Mouse (Mus musculus): ENCODE measurements around the gene Arntl2. TPM values are rescaled to one million over a fixed set of nuclear protein-coding genes. Genes with fewer than 3 reads are reported as not detected.
A peak's percentile ranks its signal among the peaks of the same experiment; 100 is the strongest.

The Arntl2 gene
- total RNA-seq, 2 experiments from 2014 or later = 5.8 to 8.3 TPM

GRCm38 (mm10) chr6:146776610-146777389 lies 19.1 kb upstream of the Arntl2 start:
- intact Hi-C loops (cut with DNase I) = no loop called here
- no peak for DNase-seq (ENCODE audit: low spot score in 2 of 2)

- intact Hi-C loops (cut with DNase I) = no loop called here
- no peak for DNase-seq (ENCODE audit: low spot score in 2 of 2)
Measured at GRCm38 (mm10) chr6:146778055-146778454, 17.8 kb upstream of the Arntl2 start.

GRCm38 (mm10) chr6:146781566-146781965 lies 14.3 kb upstream of the Arntl2 start:
- DNase-seq (ENCODE audit: low spot score in 2 of 2) = no peak

GRCm38 (mm10) chr6:146793527-146793926 lies 2.3 kb upstream of the Arntl2 start:
- intact Hi-C loops (cut with DNase I) = no loop called here
- no peak for DNase-seq (ENCODE audit: low spot score in 2 of 2)

More at GRCm38 (mm10) chr6:146781566-146781965, 14.3 kb upstream of the Arntl2 start:
- intact Hi-C loops (cut with DNase I) = no loop called here

GRCm38 (mm10) chr6:146795166-146795923 lies 510 bp upstream of the Arntl2 start:
- peak in 1 of 2 experiments; percentile 8 for DNase-seq (ENCODE audit: low spot score in 2 of 2)
- intact Hi-C loops (cut with DNase I) = no loop called here

- intact Hi-C loops (cut with DNase I) = no loop called here
- peak in 1 of 2 experiments; percentile 24 for DNase-seq (ENCODE audit: low spot score in 2 of 2)
Measured at GRCm38 (mm10) chr6:146797446-146797845, 1.6 kb downstream of the Arntl2 start.

GRCm38 (mm10) chr6:146809991-146810390 lies 14.1 kb downstream of the Arntl2 start:
- intact Hi-C loops (cut with DNase I) = no loop called here
- no peak for DNase-seq (ENCODE audit: low spot score in 2 of 2)

GRCm38 (mm10) chr6:146813007-146813406 lies 17.2 kb downstream of the Arntl2 start:
- intact Hi-C loops (cut with DNase I) = no loop called here
- DNase-seq (ENCODE audit: low spot score in 2 of 2) = no peak

GRCm38 (mm10) chr6:146820177-146820965 lies 24.5 kb downstream of the Arntl2 start:
- intact Hi-C loops (cut with DNase I) = loop anchor here (10.0 kb wide), 1 partner anchor 1134 kb away; no protein-coding TSS in a partner anchor
- no peak for DNase-seq (ENCODE audit: low spot score in 2 of 2)

- no peak for DNase-seq (ENCODE audit: low spot score in 2 of 2)
- intact Hi-C loops (cut with DNase I) = loop anchor here (10.0 kb wide), 1 partner anchor 1133 kb away; no protein-coding TSS in a partner anchor
Measured at GRCm38 (mm10) chr6:146821958-146822357, 26.1 kb downstream of the Arntl2 start.

GRCm38 (mm10) chr6:146824727-146825486 lies 29.1 kb downstream of the Arntl2 start:
- intact Hi-C loops (cut with DNase I) = loop anchor here (10.0 kb wide), 1 partner anchor 1130 kb away; no protein-coding TSS in a partner anchor
- peak; percentile 67 to 68 for DNase-seq (ENCODE audit: low spot score in 2 of 2)

- intact Hi-C loops (cut with DNase I) = loop anchor here (10.0 kb wide), 1 partner anchor 1129 kb away; no protein-coding TSS in a partner anchor
- no peak for DNase-seq (ENCODE audit: low spot score in 2 of 2)
Measured at GRCm38 (mm10) chr6:146825487-146825773, 29.6 kb downstream of the Arntl2 start.

- intact Hi-C loops (cut with DNase I) = loop anchor here (10.0 kb wide), 1 partner anchor 283 kb away; no protein-coding TSS in a partner anchor
- DNase-seq (ENCODE audit: low spot score in 2 of 2) = no peak
Measured at GRCm38 (mm10) chr6:146831320-146831719, 35.5 kb downstream of the Arntl2 start.

- intact Hi-C loops (cut with DNase I) = loop anchor here (2.0 to 10.0 kb wide), 4 partner anchors 45 to 281 kb away; no protein-coding TSS in a partner anchor
- peak; percentile 45 to 70 for DNase-seq (ENCODE audit: low spot score in 2 of 2)
Measured at GRCm38 (mm10) chr6:146833485-146834314, 37.8 kb downstream of the Arntl2 start.

GRCm38 (mm10) chr6:146834342-146834741 lies 38.5 kb downstream of the Arntl2 start:
- no peak for DNase-seq (ENCODE audit: low spot score in 2 of 2)
- intact Hi-C loops (cut with DNase I) = loop anchor here (2.0 to 10.0 kb wide), 2 partner anchors 44 to 280 kb away; no protein-coding TSS in a partner anchor

- intact Hi-C loops (cut with DNase I) = loop anchor here (2.0 to 10.0 kb wide), 2 partner anchors 43 to 279 kb away; no protein-coding TSS in a partner anchor
- DNase-seq (ENCODE audit: low spot score in 2 of 2) = no peak
Measured at GRCm38 (mm10) chr6:146835784-146836183, 39.9 kb downstream of the Arntl2 start.

GRCm38 (mm10) chr6:146837316-146837715 lies 41.5 kb downstream of the Arntl2 start:
- intact Hi-C loops (cut with DNase I) = loop anchor here (10.0 kb wide), 1 partner anchor 277 kb away; no protein-coding TSS in a partner anchor
- DNase-seq (ENCODE audit: low spot score in 2 of 2) = peak in 1 of 2 experiments; percentile 56

GRCm38 (mm10) chr6:146838366-146838765 lies 42.5 kb downstream of the Arntl2 start:
- intact Hi-C loops (cut with DNase I) = loop anchor here (10.0 kb wide), 1 partner anchor 276 kb away; no protein-coding TSS in a partner anchor

More at GRCm38 (mm10) chr6:146838366-146838765, 42.5 kb downstream of the Arntl2 start:
- DNase-seq (ENCODE audit: low spot score in 2 of 2) = no peak
